Mouse (Mus musculus): ENCODE data around the gene Masp1. TPM values are rescaled to one million over a fixed set of nuclear protein-coding genes. Genes with fewer than 3 reads are reported as not detected.

The Masp1 gene
- polyA plus RNA-seq, 2 experiments: 12.4 to 14.2 TPM

DNA sequence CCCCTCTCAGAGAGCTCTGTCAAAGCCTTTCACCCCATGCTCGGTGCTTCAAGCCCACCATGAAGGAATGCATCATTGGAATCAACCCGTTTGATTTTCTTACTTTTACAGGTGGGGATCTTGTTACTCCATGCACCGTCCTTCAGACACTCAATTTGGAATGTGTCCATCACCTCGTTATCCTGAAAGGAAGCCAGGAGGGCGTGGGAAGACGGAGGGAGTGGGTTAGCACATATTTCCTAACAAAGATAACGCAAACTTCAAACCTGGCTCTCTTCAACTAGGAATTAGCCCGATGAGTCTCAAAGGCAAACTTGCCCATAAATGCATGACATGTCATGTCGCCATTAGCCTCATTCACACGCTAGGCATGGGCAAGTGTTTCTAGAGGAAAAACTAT lies 37.3 kb downstream of the Masp1 start:
- no peak overlapping the region for H3K9ac ChIP-seq (replicated peaks)
- ATAC-seq (ENCODE audit: insufficient read depth) (no peak), DNase-seq (ENCODE audit: low read depth in 3 of 3, low spot score in 3 of 3) (no peak)
- no peak overlapping the region for H3K4me2 ChIP-seq (ENCODE audit: low read depth)
- no peak overlapping the region for H3K27ac ChIP-seq
- no peaks in the 10 kb centered on the region for H3K4me1 ChIP-seq (replicated peaks; ENCODE audit: control insufficient read depth in 2 of 2, insufficient read depth in 2 of 2, low read length in 1 of 2)
- no peak overlapping the region for H3K4me3 ChIP-seq (ENCODE audit: insufficient read depth in 1 of 2, low read depth in 2 of 2, low read length in 2 of 2)
- no peaks in the 10 kb centered on the region for H3K9me3 ChIP-seq (ENCODE audit: control insufficient read depth, low read length)
- TF ChIP-seq CTCF (IDR thresholded peaks at IDR 0.05; ENCODE audit: low read depth): no peak
- TF ChIP-seq EP300 (IDR thresholded peaks at IDR 0.05; ENCODE audit: low read depth): no peak
- WGBS (ENCODE audit: insufficient replicate concordance): 64% methylated on average over 10 of the region's 10 CpGs
- H3K36me3 ChIP-seq (replicated peaks; ENCODE audit: control insufficient read depth, insufficient read depth, low read depth): no peaks in the 10 kb centered on the region
- no peaks in the 10 kb centered on the region for H3K27me3 ChIP-seq (ENCODE audit: control insufficient read depth, insufficient read depth, low read length)

DNA sequence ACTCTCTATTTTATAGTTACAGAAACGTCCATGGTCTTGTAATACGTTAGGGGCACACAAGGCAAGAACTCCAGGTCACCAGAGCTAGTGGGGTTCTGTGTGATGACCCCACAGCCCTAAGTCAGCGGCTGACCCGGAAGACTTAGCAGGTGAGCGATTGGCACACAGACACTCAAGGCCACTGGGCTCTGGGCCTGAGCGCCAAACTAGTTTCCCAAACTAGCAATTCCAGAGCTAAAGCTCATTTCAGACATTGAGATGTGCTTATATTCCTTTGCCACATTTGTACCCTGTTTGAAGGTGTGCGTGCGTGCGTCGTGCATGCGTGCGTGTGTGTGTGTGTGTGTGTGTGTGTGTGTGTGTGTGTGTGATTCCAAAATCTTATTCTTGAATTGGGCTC lies 37.8 kb downstream of the Masp1 start:
- DNase-seq (ENCODE audit: low read depth in 3 of 3, low spot score in 3 of 3) (no peak), ATAC-seq (ENCODE audit: insufficient read depth) (no peak)
- H3K27ac ChIP-seq: no peak overlapping the region
- no peaks in the 10 kb centered on the region for H3K4me1 ChIP-seq (replicated peaks; ENCODE audit: control insufficient read depth in 2 of 2, insufficient read depth in 2 of 2, low read length in 1 of 2)
- TF ChIP-seq EP300 (IDR thresholded peaks at IDR 0.05; ENCODE audit: low read depth): no peak
- TF ChIP-seq CTCF (IDR thresholded peaks at IDR 0.05; ENCODE audit: low read depth): no peak
- no peaks in the 10 kb centered on the region for H3K36me3 ChIP-seq (replicated peaks; ENCODE audit: control insufficient read depth, insufficient read depth, low read depth)
- H3K27me3 ChIP-seq (ENCODE audit: control insufficient read depth, insufficient read depth, low read length): no peaks in the 10 kb centered on the region
- no peaks in the 10 kb centered on the region for H3K9me3 ChIP-seq (ENCODE audit: control insufficient read depth, low read length)
- no peak overlapping the region for H3K4me3 ChIP-seq (ENCODE audit: insufficient read depth in 1 of 2, low read depth in 2 of 2, low read length in 2 of 2)
- no peak overlapping the region for H3K9ac ChIP-seq (replicated peaks)
- no peak overlapping the region for H3K4me2 ChIP-seq (ENCODE audit: low read depth)
- 83% methylated on average over 12 of the region's 12 CpGs for WGBS (ENCODE audit: insufficient replicate concordance)

DNA sequence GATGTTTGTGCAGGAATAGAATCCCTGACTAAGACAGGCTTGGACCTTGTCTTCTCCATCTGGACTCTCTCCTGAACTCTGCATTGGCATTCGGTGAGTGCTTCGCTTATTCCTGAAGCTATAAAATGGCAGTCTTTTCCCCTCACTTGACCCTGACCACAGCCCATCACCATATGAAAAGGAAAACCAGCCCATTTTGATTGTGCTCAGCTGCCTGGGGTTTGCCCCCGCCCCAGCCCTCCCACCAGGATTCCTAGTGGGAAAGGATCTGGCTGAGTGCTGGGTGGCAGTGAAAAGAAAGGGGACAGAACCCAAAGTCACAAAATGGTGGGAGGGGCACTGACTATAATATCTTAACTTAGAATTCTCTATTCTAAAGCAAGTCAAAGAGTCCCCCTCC lies 38.4 kb downstream of the Masp1 start:
- H3K27ac ChIP-seq: no peak overlapping the region
- H3K4me2 ChIP-seq (ENCODE audit: low read depth): no peak overlapping the region
- H3K36me3 ChIP-seq (replicated peaks; ENCODE audit: control insufficient read depth, insufficient read depth, low read depth): no peaks in the 10 kb centered on the region
- H3K9ac ChIP-seq (replicated peaks): no peak overlapping the region
- no peak for ATAC-seq (ENCODE audit: insufficient read depth)
- WGBS (ENCODE audit: insufficient replicate concordance): 66% methylated on average over 3 of the region's 3 CpGs
- no peaks in the 10 kb centered on the region for H3K27me3 ChIP-seq (ENCODE audit: control insufficient read depth, insufficient read depth, low read length)
- H3K4me1 ChIP-seq (replicated peaks; ENCODE audit: control insufficient read depth in 2 of 2, insufficient read depth in 2 of 2, low read length in 1 of 2): no peaks in the 10 kb centered on the region
- no peak overlapping the region for H3K4me3 ChIP-seq (ENCODE audit: insufficient read depth in 1 of 2, low read depth in 2 of 2, low read length in 2 of 2)
- TF ChIP-seq CTCF (IDR thresholded peaks at IDR 0.05; ENCODE audit: low read depth) (no peak), EP300 (IDR thresholded peaks at IDR 0.05; ENCODE audit: low read depth) (no peak)
- no peaks in the 10 kb centered on the region for H3K9me3 ChIP-seq (ENCODE audit: control insufficient read depth, low read length)
- DNase-seq (ENCODE audit: low read depth in 3 of 3, low spot score in 3 of 3): no peak

DNA sequence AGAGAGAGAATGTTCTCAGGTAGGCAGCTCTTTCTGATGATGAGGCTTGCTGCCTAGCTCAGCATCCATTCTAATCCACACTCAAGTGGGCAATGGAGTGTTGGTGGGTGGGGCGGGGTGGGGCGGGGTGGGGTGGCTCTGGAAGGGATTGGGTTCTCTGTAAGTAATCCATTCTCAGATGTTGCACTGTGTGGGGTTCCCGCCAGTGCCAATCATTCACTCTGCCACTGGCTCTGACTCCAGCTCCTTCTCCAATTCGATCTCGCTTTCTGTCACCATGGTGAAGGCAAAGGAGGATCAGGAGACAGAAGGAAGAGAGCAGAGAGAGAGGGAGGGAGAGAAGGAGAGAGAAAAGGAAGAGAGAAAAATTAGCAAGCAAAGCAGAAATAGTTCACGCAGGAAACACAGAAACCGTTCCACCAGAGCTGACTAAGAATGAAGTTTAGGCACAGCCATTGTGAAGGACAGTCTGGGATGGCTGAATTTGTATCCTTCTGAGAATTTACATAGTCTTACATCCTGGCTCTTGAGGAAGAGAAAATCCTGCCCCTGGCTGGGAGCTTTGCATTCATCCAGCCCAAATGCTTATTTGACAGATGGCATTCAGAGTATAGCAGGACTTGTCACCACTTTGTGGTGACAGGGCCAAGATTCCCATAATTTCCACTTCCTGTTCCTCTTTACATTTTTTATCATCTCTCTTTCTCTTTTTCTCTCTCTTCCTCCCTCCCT lies 40.6 kb downstream of the Masp1 start:
- no peak overlapping the region for H3K27ac ChIP-seq
- H3K9ac ChIP-seq (replicated peaks): no peak overlapping the region
- WGBS (ENCODE audit: insufficient replicate concordance): 52% methylated on average over 7 of the region's 7 CpGs
- ATAC-seq (ENCODE audit: insufficient read depth): no peak
- TF ChIP-seq CTCF (IDR thresholded peaks at IDR 0.05; ENCODE audit: low read depth) (no peak), EP300 (IDR thresholded peaks at IDR 0.05; ENCODE audit: low read depth) (no peak)
- no peaks in the 10 kb centered on the region for H3K9me3 ChIP-seq (ENCODE audit: control insufficient read depth, low read length)
- H3K36me3 ChIP-seq (replicated peaks; ENCODE audit: control insufficient read depth, insufficient read depth, low read depth): no peaks in the 10 kb centered on the region
- H3K4me3 ChIP-seq (ENCODE audit: insufficient read depth in 1 of 2, low read depth in 2 of 2, low read length in 2 of 2): no peak overlapping the region
- no peak overlapping the region for H3K4me2 ChIP-seq (ENCODE audit: low read depth)
- no peak for DNase-seq (ENCODE audit: low read depth in 3 of 3, low spot score in 3 of 3)
- H3K27me3 ChIP-seq (ENCODE audit: control insufficient read depth, insufficient read depth, low read length): no peaks in the 10 kb centered on the region
- H3K4me1 ChIP-seq (replicated peaks; ENCODE audit: control insufficient read depth in 2 of 2, insufficient read depth in 2 of 2, low read length in 1 of 2): no peaks in the 10 kb centered on the region

DNA sequence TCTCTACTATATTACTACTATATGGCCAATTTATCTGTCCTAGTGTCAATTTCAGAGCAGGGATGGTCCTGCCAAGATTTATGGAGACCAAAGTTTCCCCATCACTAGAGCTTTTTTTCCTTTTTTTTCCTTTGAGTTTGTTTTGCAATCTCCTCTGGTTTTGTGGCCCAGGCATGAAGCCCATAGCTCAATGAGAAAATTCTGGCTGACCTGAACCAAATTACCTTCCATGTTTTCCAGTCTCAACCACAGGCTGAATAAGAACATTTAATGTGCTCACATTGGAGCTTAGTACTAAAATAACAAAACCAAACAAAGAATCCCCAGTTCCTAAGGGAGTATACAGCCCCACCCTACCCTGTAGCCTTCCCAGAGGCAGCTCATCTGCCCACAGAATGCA lies 44.0 kb downstream of the Masp1 start:
- Histone ChIP-seq H3K4me3 (ENCODE audit: insufficient read depth in 1 of 2, low read depth in 2 of 2, low read length in 2 of 2) (no peak overlapping the region), H3K27ac (no peak overlapping the region), H3K9ac (replicated peaks) (no peak overlapping the region), H3K36me3 (replicated peaks; ENCODE audit: control insufficient read depth, insufficient read depth, low read depth) (no peaks in the 10 kb centered on the region), H3K4me1 (replicated peaks; ENCODE audit: control insufficient read depth in 2 of 2, insufficient read depth in 2 of 2, low read length in 1 of 2) (no peaks in the 10 kb centered on the region), H3K4me2 (ENCODE audit: low read depth) (no peak overlapping the region), H3K9me3 (ENCODE audit: control insufficient read depth, low read length) (no peaks in the 10 kb centered on the region), H3K27me3 (ENCODE audit: control insufficient read depth, insufficient read depth, low read length) (no peaks in the 10 kb centered on the region)
- DNase-seq (ENCODE audit: low read depth in 3 of 3, low spot score in 3 of 3) (no peak), ATAC-seq (ENCODE audit: insufficient read depth) (no peak)
- TF ChIP-seq EP300 (IDR thresholded peaks at IDR 0.05; ENCODE audit: low read depth): no peak
- TF ChIP-seq CTCF (IDR thresholded peaks at IDR 0.05; ENCODE audit: low read depth): no peak
